Mouse (Mus musculus) MEL-GATA-1-ER (cell line): Measurements from ENCODE around the gene Ficd.

Source experiments
- DNase-seq: peaks from one replicate; pipeline ENCODE4 v3.0.0-alpha.2; 2012; ENCODE audit warnings: low read depth; ENCODE audit errors: extremely low read depth

Ficd gene

DNA sequence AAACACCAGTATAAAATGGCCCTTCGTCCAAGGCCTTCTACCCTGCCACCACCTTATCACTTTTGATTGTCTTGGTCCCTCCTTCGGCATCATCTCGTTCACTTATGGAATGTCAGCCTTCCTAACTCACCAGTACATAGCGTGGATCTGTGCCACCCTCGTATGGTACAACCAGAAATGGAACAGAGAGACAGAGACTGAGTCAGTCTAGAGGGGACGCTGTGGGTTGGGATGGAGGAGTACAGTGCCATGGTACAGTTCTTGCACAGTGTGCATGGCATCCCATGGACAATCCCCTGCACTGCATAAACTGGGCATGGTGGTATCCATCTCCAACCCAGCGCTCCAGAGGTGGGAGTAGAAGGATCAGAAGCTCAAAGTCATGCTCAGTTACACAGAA, 6.9 kb upstream of the Ficd start:
- no peak for DNase-seq

DNA sequence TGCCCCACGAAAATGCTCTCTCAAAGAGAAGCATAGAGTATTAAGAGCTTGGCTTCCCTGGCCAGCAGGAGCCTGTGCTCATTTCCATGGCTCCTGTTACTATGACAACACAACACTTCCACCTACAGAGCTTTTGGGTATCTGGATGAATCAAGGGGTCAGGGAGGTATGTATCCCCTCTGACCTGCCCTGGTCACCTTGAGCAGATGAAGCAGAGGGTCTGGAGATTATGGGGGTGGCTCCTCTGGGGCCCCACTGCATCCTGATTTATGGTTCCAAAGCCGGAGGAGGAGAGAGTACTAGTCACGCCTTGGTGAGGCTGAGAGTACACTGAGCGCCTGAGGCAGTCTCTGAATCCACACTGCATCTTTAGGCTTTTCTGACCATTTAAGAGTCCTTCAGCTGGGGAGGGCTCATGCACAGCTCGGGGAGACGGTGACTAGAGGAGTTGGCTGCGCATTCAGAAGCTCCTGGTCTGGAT, 4.9 kb upstream of the Ficd start:
- no peak for DNase-seq

DNA sequence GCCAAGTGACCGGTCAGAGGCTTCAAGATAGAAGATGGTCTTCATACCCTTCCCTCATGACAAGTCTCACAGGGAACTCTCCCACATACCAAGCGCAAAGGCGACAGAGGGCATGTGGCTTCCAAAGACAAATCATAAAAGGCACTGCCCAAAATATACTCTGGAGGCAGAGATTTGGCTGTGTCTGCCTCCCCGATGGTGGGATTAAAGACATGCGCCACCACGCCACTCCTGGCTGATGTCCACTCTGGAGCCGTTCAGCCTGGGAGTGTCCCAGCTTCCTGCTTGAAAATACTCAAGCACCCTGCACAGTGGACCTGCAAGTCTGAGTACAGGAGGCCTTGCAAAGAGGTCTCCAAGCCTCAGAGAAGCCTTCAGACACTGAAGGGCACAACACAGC, 4.4 kb upstream of the Ficd start:
- no peak for DNase-seq

DNA sequence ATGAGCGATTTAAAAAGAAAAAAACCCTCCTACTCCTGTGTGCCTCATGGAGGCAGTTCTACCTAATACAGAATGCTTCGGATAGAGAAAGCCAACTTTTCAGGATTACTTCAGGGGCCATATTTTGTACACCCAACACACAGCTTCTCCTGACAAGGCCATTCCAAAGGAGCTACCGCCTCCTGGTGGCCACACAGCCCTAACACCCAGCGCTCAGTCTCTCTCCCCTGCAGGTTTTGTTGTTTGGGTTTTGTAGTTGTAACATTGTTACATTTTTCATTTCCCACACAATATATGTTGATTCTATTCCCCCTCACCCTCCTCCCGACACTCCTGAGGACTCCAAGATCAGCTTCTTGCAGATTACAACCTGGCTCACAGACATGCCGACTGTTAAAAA, 3.4 kb upstream of the Ficd start:
- peak; percentile 20 for DNase-seq

DNA sequence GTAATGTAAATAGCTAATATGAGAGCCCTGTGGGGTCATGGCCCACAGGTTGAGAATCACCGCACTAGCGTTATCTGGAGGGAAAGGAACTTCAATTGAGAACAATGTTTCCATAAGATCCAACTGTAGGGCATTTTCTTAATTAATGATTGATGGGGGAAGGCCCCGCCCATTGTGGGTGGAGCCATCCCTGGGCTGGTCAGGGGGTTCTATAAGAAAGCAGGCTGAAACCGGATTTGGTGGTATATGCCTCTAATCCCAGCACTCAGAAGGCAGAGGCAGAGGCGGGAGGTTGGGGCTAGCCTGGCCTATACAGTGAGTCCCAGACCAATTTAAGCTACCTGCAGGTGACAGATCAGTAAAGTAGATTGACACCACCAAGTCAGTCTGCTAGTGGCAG, 1.2 kb upstream of the Ficd start:
- no peak for DNase-seq

DNA sequence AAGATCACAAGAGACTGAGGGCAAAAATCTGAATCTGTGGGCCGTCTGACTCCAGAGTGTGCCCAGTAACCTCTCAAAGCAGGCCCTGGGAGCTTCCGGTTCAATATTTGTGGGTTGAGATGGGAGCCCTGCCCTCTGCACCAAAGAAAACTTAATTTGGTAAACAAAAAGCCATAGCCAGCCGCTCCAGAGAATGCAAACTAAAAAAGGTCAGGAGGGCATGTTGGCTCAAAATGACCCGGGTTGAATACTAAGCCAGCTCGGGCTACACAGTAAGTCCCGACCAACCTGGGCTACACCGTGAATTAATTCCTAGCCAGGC, 619 bp upstream of the Ficd start:
- no peak for DNase-seq

DNA sequence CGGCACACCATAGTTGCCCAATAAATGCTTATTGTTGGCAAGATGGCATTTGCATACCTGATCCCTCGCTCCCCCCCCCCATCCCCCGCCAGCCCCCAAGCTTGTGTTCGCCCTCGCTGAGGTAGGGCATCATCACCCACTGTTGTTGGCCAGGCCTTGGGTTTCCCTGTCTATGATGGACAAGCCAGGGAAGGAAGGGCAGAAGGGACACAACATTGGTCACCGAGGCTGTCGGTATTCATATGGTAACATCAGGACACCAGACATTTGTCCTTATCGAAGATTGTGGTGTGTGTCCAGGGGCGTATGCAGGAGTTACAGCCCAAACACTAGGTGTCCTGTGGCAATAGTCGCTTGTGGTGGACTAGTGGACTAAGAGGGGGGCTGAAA, 505 bp downstream of the Ficd start:
- DNase-seq = no peak

DNA sequence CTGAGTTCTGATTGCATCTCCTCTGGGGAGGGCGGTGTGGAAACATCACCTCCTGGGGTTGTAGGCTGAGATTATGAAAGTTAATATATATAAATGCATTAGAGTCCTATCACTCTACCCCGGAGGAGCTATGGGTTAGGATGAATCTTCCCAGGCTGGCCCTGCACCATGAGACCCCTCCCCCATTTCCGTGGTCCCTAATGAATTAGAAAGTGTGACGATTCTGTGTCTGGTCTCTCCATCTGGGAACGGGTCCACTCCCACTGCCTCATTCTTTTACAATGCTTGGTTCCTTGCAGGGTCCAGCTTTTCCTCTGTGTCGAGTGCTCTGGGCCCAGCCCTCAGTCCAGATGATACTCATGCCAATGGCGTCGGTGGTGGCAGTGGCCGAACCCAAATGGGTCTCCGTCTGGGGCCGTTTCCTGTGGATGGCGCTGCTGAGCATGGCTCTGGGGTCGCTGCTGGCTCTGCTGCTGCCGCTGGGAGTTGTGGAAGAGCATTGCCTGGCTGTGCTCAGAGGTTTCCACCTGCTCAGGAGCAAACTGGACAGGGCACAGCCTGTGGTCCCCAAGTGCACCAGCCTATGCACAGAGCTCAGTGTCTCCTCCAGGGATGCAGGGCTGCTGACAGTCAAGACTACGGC, 1.0 kb downstream of the Ficd start:
- DNase-seq = no peak

DNA sequence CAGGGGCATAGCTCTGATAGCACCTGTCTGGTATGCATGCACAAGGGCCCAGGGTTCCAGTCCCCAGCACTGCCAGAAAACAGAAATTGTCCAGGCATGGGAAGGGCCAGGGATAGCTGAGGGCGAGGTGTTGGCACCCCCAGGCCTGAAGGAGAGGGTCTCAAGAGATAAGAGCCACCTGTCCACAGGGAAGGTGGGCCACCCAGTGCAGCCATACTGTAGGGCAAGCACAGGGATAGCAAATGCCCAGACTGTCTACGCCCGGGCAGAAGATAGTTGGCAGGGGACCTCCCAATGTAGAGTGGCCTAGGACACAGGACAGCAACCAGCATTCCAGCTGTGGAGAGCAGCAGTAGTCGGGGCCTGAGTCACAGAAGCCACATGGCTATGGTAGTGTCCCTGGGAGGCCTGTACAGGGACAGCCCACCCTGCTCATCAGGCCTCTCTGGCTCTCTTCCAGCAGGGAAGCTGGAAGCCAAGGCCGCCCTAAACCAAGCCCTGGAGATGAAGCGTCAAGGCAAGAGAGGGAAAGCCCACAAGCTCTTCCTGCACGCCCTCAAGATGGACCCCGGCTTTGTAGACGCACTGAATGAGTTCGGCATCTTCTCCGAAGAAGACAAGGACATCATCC, 2.1 kb downstream of the Ficd start:
- no peak for DNase-seq

DNA sequence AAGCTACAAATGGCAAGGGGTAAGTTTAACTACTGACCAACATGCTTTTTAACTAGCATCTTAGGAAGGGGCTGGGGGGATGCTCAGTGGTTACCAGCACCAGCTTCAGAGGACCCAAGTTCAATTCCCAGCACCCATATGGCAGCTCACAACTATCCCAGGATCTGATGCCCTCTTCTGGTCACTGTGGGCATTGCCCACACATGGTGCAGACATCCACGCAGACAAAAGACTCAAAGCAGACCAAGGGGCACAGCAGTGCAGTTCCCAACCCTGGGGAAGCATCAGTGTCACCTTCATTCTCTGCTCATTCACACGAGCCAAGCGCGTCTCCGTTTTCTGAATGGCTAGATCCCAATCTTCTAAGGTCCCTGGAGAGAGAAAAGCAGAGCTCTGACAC, 12.0 kb downstream of the Ficd start:
- DNase-seq = no peak

DNA sequence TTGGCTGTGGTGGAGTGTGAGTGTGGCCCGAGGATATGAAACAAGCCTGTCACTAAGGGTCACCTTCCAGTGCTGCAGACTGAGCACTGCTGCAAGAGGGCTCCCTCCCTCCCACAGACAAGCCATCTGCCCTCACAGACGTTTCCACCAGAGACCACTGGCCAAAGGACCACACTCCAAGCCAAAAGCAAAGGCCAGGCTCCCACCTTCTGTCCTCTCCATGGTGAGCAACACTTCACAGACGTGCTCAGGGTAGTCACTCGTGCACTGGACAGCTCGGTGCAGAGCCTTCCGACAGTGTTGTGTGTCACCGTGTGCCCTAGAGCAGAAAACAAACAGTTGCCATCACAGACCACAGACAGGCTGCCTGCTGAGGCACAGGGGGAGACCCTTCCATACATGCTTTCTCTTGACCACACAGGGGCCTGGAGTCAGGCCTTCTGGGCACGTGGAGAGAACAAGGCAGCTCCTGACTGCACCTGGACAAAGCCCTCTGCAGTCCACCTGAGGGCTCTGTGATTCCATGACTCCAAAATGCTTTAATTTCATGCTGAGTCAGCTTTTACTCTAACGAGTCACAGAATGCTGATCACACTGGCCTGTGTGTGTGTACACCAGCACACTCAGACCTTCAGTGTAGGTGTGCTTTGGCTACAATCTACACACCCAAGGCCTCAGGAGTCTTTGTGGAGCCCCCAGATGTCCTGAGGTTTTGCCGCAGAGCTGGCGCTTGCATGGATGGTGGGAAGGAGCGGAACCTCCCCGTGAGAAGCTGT, 13.1 kb downstream of the Ficd start:
- DNase-seq = no peak

DNA sequence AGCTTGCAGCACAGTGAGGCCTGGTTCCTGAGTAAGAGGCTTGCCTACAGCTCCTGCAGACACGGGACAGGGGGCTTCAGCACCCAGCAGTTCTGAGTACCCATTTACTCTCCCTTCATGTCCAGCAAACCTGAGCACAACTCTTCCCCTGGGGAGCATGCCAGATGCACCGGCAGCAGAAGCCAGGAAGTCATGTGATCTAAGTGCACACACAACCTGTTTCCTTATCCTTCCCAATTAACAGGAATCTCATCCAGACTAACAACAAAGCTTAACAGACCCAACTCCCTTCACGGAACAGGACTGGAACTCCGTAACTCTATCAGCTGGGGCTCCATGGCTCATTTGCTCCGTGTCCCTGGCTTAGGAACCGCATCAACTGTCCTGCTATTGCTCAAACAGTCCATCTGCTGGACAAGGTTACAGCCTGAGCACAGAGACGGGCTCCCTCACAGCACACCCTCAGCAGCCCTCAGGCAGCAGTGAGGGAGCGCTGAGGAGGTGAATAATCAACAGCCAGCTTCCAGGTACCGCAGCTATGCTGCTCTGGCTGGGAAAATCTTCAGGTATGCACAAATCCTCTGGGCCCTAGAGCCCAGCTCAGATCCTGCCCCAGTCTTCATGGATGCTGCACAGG, 16.0 kb downstream of the Ficd start:
- DNase-seq = no peak

DNA sequence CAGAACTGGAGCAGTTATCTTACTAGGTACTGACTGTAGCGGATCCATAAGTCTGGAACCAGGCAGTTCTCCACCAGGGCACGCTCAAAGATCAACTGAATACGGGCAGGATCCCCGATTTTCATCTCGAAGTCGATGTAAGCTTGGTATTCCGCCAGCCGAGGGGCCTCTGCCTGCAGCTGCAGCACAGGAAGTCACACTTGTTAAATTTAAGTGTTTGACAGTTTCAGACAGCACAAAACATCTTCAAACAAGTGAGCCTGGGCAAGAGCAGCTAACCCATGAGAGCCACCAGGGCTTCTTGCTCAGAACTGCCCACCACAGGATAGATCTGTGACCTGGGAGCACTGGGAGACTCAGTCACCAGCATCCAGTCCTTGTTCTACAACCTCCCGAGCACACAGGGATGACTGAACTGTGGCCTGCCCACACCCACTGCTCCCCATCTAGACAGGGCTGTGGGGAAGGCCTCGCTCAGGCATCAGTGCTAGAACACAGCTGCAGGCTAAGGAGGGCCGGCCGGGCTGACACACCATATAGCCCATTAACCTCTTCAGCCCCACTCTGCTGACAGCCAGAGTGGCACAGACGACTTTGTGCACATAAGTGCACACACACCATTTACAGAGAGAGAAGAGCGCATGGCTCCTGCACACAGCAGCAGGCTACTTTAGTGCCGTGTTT, 19.9 kb downstream of the Ficd start:
- DNase-seq = no peak

DNA sequence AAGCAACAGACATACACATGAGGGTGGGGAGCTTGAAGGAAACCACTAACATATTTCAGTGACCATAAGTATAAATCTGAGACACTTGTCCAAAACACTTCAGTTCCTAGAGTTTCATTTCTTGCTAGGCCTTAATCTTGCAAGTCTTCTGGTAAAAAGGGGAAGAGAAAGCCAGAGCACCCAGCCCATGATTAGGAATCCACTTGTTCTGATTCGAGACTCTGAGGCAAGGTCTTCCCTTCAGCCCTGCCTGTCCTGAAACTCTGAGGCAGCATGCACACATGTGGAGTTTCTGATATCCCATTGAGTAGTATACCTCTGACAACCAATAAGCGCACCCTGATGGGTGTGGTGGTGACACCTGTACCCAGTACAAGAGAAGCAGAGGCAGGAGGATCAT, 26.0 kb downstream of the Ficd start:
- no peak for DNase-seq

DNA sequence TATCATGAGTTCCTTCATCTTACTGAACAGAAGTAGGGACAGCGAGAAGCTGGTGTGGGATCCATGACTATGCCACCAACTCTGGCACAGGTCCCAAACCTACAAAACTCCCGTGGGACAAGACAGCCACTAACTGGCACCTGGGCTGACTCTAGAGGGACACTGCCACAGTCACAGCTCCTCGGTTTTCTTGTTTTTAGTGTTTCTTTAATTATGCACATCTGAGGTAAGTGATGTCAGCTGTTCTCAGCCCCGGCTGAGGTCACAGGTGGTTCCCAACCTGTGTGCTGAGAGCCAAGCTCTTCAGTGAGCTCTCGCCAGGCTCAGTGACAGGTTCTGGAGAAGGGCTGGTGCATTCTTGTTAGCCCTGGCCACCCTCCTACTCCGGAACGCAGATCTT, 28.8 kb downstream of the Ficd start:
- no peak for DNase-seq

DNA sequence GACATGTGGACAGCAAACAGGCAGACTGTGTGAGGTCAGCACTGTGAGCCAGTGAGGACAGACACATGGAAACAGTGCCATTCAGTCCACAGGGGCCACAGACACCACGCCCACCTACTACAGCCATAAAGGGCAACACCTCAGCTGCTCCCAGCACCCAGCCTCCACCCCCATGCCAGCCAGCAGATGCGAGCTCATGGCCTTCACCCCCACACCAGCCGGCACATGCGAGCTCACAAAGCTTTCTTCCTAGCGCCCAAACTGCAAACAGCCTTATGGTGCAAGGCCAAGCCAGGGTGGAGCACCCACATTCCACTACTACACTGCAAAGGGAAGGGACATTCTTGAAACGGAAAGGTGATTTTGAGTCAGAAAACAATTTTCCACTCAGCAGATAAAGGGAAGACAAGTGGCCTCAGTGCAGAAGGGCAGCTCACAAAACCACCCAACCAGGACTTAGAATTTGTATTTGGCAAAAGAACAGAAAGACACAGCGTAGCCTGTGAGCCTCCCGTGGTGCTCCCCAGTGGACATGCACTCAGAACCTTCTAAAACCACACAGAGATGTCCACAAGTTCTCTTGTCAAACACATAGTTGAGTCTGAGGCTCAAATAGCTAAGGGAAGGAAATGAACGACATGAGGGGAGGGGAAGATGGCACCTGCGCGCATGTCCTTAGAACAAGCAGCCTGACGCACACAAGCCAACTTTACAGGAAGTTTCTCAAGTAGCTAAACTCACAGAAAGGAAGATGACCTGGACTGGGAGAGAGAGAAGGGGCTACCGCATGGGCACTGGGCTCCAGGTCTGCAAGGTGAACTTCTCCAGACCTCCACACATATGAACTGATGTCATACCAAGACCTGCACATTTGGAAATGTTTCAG, 30.3 kb downstream of the Ficd start:
- DNase-seq = no peak

DNA sequence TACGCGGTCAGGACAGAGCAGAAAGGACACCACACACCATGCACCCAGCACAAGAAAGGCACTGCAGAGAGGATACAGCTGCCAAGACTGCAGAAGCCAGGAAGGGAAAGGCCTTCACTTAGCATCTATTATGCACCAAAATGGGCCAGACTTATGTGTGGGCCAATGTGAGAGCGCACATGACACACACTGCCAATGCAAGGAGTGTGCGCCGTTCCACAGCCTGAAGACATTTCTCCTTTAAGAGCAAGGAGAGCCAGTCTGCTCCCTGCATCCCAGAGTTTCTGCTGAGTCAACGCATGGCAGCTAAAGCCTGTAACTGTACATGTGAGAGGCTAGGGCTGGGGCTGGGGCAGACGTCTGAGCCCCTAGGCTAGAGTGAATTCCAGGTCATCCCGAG, 33.2 kb downstream of the Ficd start:
- DNase-seq = no peak

DNA sequence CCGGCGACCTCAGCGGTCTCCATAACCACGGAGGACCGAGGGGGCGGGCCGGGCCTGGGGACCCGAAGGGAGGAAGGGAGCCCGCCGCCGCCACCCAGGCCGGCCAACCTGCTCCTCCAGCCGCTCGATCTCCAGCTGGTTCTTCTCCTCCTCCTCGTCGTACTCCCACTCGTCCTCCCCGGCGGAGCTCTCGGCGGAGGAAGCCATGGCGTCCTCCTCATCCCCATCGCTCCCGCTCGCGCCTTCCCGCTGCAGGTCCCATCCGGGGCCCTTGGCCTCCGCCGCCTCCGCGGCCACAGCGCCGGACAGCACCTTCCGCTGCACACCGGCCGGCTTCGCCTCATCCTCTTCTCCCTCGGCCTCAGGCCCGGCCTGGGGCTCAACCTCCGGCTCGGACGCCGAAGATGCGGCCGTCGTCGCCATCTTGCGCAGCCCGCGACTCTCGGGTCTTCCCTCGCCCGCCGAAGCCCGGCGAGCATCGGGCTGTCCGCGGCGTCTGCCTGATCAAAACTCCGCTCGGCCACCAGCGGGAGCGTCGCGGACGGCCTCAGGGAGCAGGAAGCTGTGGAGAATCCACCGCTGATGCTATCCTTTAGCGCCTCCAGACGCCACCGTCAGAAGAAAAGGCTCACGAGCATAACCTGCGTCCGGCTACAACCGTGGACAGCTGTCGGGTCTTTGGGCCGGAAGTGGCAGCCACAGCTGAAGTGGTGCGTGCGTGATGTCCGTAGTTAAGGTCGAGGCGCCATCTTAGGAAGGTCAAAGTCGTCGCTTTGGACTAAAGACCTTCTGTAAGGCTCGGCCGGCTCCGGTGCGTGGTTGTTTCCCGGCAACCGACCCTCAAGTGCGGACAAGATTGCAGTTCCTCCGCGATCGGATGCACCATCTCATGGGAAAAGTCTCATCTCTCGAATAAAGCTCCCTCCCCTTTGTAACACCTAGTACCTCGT, 35.9 kb downstream of the Ficd start:
- peak; percentile 82 for DNase-seq

DNA sequence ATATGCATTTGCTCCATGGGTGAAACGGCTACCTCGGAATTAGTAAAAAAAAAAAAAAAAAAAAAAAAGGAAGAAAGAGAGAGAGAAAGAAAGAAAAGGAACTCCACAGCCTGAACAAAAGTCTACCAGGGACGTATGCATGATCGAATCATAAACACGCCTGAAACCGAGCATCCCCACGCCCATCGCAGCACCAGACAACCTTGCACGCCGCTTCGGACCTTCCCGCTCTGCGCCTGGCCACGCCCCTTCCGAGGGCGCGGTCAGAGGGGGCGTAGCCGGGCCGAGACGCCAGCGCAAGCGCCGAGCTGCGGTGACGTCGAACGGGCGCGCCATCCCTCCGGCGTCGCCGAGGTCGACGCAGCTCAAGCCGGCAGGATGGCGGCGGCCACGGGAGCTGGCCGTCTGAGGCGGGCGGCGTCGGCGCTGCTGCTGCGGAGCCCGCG, 36.9 kb downstream of the Ficd start, which contains the start of the genes Sart3 and Iscu:
Gene Sart3, minus strand, starts transcription at position 61 of the 446 bp plus-strand sequence.
Gene Iscu, plus strand, starts transcription at position 299 of the 446 bp plus-strand sequence.
- peak; percentile 87 for DNase-seq
